Mouse (Mus musculus): ENCODE measurements around the gene 4930470P17Rik. TPM values are rescaled to one million over a fixed set of nuclear protein-coding genes. Genes with fewer than 3 reads are reported as not detected.

Gene 4930470P17Rik
- polyA plus RNA-seq, 1 experiment, result not detected

DNA sequence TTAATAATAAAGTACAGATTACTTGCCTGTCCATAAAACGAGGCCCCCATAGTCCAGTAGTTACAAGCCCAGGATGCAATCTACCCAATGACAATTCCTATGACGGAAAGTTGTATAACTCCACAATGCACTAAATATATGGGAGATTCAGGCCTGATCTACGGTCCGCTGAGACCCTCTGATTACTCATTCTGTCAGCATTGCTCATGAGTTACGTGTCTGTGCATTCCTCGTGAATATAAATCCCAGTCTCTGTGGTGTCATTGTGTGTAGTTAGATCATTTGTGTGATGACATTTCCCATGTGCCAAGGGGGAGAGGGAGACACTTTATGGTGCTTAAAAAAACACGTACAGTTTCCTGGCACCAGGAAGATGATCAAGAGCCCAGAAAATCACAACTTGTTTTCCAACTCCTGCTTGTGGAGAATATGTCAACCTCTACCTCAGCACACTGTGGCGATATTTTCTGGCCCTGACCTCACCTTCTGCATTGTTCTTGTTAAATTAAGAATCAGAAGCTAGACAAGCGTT, 13.4 kb downstream of the 4930470P17Rik start:
- no peak overlapping the region for H3K4me3 ChIP-seq (ENCODE audit: insufficient read depth, low read length)
- H3K4me1 ChIP-seq (ENCODE audit: control insufficient read depth, insufficient read depth, low read length), result no peaks in the 10 kb centered on the region
- H3K27ac ChIP-seq (ENCODE audit: insufficient read depth, low read depth, low read length), result no peak overlapping the region
- TF ChIP-seq CTCF (IDR thresholded peaks at IDR 0.05; ENCODE audit: low read depth, low read length) (no peak), POLR2A (IDR thresholded peaks at IDR 0.05; ENCODE audit: borderline replicate concordance, low read depth, low read length) (no peak)

DNA sequence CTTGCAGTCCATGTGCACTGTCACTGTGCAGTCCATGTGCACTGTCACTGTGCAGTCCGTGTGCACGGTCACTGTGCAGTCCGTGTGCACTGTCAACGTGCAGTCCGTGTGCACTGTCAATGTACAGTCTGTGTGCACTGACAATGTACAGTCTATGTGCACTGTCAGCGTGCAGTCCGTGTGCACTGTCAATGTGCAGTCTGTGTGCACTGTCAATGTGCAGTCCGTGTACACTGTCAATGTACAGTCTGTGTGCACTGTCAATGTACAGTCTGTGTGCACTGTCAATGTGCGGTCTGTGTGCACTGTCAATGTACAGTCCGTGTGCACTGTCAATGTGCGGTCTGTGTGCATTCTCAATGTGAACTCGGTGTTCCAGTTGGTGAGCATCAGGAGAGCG, 17.1 kb downstream of the 4930470P17Rik start:
- H3K4me3 ChIP-seq (ENCODE audit: insufficient read depth, low read length), result no peak overlapping the region
- TF ChIP-seq POLR2A (IDR thresholded peaks at IDR 0.05; ENCODE audit: borderline replicate concordance, low read depth, low read length) (no peak), CTCF (IDR thresholded peaks at IDR 0.05; ENCODE audit: low read depth, low read length) (no peak)
- H3K4me1 ChIP-seq (ENCODE audit: control insufficient read depth, insufficient read depth, low read length), result no peaks in the 10 kb centered on the region
- no peak overlapping the region for H3K27ac ChIP-seq (ENCODE audit: insufficient read depth, low read depth, low read length)

DNA sequence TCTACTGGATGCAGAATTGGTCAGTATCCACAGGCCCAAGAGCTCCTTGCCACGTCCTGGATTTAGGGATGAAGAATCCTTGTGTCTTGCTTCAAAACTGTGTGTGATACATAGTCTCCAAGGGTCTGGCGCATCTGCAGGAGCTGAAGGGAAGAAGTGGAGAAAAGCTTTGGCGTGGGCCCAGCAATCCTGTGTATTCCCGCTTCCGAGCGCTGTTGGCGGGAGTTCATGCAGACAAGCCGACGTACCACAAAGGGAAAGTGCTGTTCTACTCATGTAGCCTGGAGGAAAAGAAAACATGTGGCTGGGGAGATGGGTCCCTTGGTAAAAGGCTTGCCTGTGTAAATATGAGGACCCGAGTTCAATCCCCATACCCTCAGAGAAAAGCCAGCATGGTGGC, 22.3 kb downstream of the 4930470P17Rik start:
- H3K4me1 ChIP-seq (ENCODE audit: control insufficient read depth, insufficient read depth, low read length), result no peaks in the 10 kb centered on the region
- no peak for TF ChIP-seq CTCF (IDR thresholded peaks at IDR 0.05; ENCODE audit: low read depth, low read length)
- TF ChIP-seq POLR2A (IDR thresholded peaks at IDR 0.05; ENCODE audit: borderline replicate concordance, low read depth, low read length), result no peak
- H3K4me3 ChIP-seq (ENCODE audit: insufficient read depth, low read length), result no peak overlapping the region
- H3K27ac ChIP-seq (ENCODE audit: insufficient read depth, low read depth, low read length), result no peak overlapping the region

DNA sequence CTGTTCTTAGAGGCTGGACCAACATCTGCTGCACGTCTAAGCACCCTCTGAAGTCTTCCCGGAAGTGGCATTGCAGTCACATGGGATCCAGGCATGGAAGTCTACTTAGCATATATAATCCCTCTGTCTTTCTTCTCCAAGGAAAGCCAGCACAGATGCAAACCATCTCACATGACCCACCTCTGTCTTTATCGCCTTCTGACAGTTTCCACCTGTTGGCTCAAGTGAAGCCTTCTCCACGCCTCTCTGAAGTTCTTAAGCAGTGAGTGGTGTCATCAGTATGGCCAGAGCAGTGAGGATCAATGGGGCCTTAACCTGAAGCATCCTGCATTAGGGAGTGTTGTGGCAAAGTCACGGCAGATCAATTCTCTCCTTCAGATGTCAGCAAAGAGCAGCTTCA, 23.2 kb downstream of the 4930470P17Rik start:
- Histone ChIP-seq H3K4me1 (ENCODE audit: control insufficient read depth, insufficient read depth, low read length) (no peaks in the 10 kb centered on the region), H3K27ac (ENCODE audit: insufficient read depth, low read depth, low read length) (no peak overlapping the region)
- TF ChIP-seq CTCF (IDR thresholded peaks at IDR 0.05; ENCODE audit: low read depth, low read length) (no peak), POLR2A (IDR thresholded peaks at IDR 0.05; ENCODE audit: borderline replicate concordance, low read depth, low read length) (no peak)

GRCm38 (mm10) chr2:170577502-170577901, 24.3 kb downstream of the 4930470P17Rik start:
- Histone ChIP-seq H3K4me3 (ENCODE audit: insufficient read depth, low read length) (no peak overlapping the region), H3K4me1 (ENCODE audit: control insufficient read depth, insufficient read depth, low read length) (no peaks in the 10 kb centered on the region), H3K27ac (ENCODE audit: insufficient read depth, low read depth, low read length) (no peak overlapping the region)

More for the DNA sequence above, 23.2 kb downstream of the 4930470P17Rik start:
- no peak overlapping the region for H3K4me3 ChIP-seq (ENCODE audit: insufficient read depth, low read length)

GRCm38 (mm10) chr2:170576077-170576476, 25.7 kb downstream of the 4930470P17Rik start:
- TF ChIP-seq POLR2A (IDR thresholded peaks at IDR 0.05; ENCODE audit: borderline replicate concordance, low read depth, low read length), result no peak
- no peak for TF ChIP-seq CTCF (IDR thresholded peaks at IDR 0.05; ENCODE audit: low read depth, low read length)
- Histone ChIP-seq H3K4me3 (ENCODE audit: insufficient read depth, low read length) (no peak overlapping the region), H3K4me1 (ENCODE audit: control insufficient read depth, insufficient read depth, low read length) (no peaks in the 10 kb centered on the region), H3K27ac (ENCODE audit: insufficient read depth, low read depth, low read length) (no peak overlapping the region)

More at GRCm38 (mm10) chr2:170577502-170577901, 24.3 kb downstream of the 4930470P17Rik start:
- TF ChIP-seq POLR2A (IDR thresholded peaks at IDR 0.05; ENCODE audit: borderline replicate concordance, low read depth, low read length) (no peak), CTCF (IDR thresholded peaks at IDR 0.05; ENCODE audit: low read depth, low read length) (no peak)

DNA sequence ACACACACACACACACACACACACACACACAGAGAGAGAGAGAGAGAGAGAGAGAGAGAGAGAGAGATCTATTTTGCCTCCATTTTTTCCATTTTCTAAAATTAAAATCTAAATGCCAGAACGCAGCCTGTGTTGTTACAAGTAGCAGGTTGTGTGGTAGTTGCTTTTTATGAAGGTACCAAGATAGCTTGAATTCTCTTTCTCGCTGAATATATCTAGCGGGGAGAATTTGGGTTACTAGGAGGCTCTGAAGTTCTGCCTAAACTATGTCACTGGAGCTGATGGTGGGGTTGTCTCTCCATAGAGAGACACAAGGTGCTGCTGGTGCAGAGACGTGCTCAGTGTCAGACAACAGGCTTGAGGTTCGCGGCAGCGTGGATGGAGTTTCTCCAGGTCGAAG, 36.8 kb downstream of the 4930470P17Rik start:
- Histone ChIP-seq H3K4me1 (ENCODE audit: control insufficient read depth, insufficient read depth, low read length) (no peaks in the 10 kb centered on the region), H3K4me3 (ENCODE audit: insufficient read depth, low read length) (no peak overlapping the region), H3K27ac (ENCODE audit: insufficient read depth, low read depth, low read length) (no peak overlapping the region)
- no peak for TF ChIP-seq CTCF (IDR thresholded peaks at IDR 0.05; ENCODE audit: low read depth, low read length)
- TF ChIP-seq POLR2A (IDR thresholded peaks at IDR 0.05; ENCODE audit: borderline replicate concordance, low read depth, low read length), result no peak

- Histone ChIP-seq H3K27ac (ENCODE audit: insufficient read depth, low read depth, low read length) (no peak overlapping the region), H3K4me3 (ENCODE audit: insufficient read depth, low read length) (no peak overlapping the region), H3K4me1 (ENCODE audit: control insufficient read depth, insufficient read depth, low read length) (no peaks in the 10 kb centered on the region)
- TF ChIP-seq CTCF (IDR thresholded peaks at IDR 0.05; ENCODE audit: low read depth, low read length) (no peak), POLR2A (IDR thresholded peaks at IDR 0.05; ENCODE audit: borderline replicate concordance, low read depth, low read length) (no peak)
These were observed 37.6 kb downstream of the 4930470P17Rik start for GRCm38 (mm10) chr2:170563956-170564855.

DNA sequence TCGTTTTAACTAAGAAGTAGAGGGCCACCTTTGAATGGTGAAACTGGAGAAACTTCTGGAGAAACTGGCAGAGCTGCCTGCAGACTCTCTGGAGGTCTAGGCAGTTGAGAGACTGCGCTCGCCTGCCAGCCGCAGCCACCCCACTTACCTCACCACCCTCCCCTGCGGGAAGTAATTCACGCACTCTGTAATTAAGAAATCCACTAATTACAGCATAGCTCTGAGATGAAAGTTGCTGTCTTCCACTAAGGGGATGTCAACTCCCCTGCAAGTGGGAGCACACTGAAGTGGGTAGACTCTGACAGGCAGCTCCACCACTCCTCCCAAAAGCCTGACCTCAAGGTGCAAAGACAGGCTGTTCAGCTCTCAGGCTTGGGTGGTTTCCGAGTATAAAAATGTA, 49.7 kb downstream of the 4930470P17Rik start:
- Histone ChIP-seq H3K4me3 (ENCODE audit: insufficient read depth, low read length) (no peak overlapping the region), H3K27ac (ENCODE audit: insufficient read depth, low read depth, low read length) (no peak overlapping the region), H3K4me1 (ENCODE audit: control insufficient read depth, insufficient read depth, low read length) (no peaks in the 10 kb centered on the region)
- TF ChIP-seq CTCF (IDR thresholded peaks at IDR 0.05; ENCODE audit: low read depth, low read length), result no peak
- TF ChIP-seq POLR2A (IDR thresholded peaks at IDR 0.05; ENCODE audit: borderline replicate concordance, low read depth, low read length), result no peak

DNA sequence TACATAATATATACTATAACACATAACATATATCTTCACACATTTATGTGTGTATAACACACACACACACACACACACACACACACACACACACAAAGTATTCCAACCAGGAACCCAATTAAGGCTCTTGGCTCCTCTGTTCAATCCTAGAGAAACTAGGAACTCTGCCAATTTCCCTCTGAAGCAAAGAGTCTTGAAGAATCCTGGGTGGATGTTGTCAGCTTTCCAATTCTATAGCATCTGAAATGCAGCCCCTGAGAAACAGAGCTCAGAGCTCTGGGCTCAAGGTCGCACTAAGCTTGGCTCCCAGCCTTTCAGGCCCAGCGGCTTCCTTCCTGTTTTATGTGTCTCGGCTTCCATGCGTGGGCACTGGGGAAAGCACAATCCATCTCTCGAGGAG, 51.6 kb downstream of the 4930470P17Rik start:
- TF ChIP-seq POLR2A (IDR thresholded peaks at IDR 0.05; ENCODE audit: borderline replicate concordance, low read depth, low read length) (no peak), CTCF (IDR thresholded peaks at IDR 0.05; ENCODE audit: low read depth, low read length) (no peak)
- Histone ChIP-seq H3K4me3 (ENCODE audit: insufficient read depth, low read length) (no peak overlapping the region), H3K4me1 (ENCODE audit: control insufficient read depth, insufficient read depth, low read length) (no peaks in the 10 kb centered on the region), H3K27ac (ENCODE audit: insufficient read depth, low read depth, low read length) (no peak overlapping the region)

All from bone marrow macrophage, adult 2 months (primary cell).